Mouse (Mus musculus) megakaryocyte, embryonic 14.5 days (primary cell): ENCODE measurements around the gene Vwa3b.

Experiments used
- FLI1 ChIP-seq: IDR thresholded peaks from 2 replicates; pipeline ENCODE4 v1.6.1; 2012; ENCODE audit warnings: low read length, inconsistent platforms, mixed read lengths
- GATA1 ChIP-seq: IDR thresholded peaks from 3 replicates; pipeline ENCODE4 v1.6.1; 2012; ENCODE audit warnings: mixed read lengths, low read length, inconsistent platforms, borderline replicate concordance

DNA sequence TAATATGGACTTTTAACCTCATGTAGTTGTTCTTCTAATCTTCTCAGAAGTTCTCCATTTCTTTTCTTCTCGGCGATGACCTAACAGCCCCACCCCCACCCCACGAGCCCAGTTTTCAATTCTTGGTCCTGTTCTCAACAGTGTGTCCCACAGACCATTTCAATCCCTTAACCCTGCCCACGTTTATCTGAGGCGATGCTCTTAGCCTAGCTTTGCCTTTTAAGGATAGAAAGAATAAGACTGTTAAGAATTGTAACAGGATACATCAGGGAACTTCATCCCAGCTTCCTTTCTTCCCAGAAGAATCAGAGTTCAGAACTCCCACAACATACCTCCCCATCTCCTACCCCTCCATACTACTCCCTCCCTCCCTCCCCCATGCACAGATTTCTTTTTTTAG lies 3.5 kb downstream of the Vwa3b start:
- TF ChIP-seq GATA1, result no peak
- no peak for TF ChIP-seq FLI1
